Mouse (Mus musculus): ENCODE results near the gene Tmem59. TPM values are rescaled to one million over a fixed set of nuclear protein-coding genes. Genes with fewer than 3 reads are reported as not detected.

Gene Tmem59
- polyA plus RNA-seq, 1 experiment, result 337 TPM

- no peak for DNase-seq (ENCODE audit: low spot score)
Measured at GRCm38 (mm10) chr4:107240196-107240595, 62.0 kb downstream of the Tmem59 start.

GRCm38 (mm10) chr4:107243365-107244333, 65.5 kb downstream of the Tmem59 start:
- DNase-seq (ENCODE audit: low spot score), result no peak

DNA sequence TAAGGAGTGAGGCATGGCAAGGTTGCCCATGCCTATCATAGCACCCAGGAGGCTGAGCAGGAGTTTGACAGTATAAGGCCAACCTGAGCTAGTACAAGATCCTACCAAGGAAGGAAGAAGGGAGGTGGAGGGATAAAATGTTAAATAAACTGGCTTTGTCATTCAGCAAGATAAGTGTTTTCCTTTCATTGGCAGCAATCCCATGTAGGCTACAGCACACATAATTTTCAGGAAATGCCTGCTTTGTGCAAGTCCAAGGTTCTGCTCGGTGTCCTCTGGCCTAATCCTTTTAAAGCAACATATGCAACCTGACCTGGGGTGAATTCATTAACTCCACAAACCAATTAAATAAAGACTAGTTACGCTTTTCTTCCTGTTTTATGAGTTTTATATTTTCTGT, 67.2 kb downstream of the Tmem59 start:
- DNase-seq (ENCODE audit: low spot score), result no peak

DNA sequence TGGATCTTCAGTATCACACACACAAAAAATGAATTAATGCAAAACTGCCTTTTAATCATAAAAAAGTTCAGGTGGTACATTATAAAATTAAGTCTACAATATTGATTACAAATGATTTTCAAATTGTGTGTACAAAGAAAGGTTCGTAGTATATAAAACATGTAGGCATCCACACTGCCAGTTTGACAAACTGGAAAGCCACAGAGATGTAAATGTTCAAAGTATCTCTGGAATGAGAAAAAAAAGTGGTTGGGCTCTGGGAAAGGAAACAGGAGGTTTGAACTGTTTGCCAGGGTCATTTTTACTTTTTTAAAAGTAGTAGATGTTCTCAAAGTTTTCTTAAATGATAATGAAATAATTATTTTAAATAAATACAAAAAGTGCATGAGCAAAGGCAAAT, 67.8 kb downstream of the Tmem59 start:
- DNase-seq (ENCODE audit: low spot score), result no peak

- no peak for DNase-seq (ENCODE audit: low spot score)
Measured at GRCm38 (mm10) chr4:107247110-107247509, 68.9 kb downstream of the Tmem59 start.

- no peak for DNase-seq (ENCODE audit: low spot score)
Measured at GRCm38 (mm10) chr4:107248061-107248460, 69.9 kb downstream of the Tmem59 start.

GRCm38 (mm10) chr4:107249471-107249870, 71.3 kb downstream of the Tmem59 start:
- no peak for DNase-seq (ENCODE audit: low spot score)

DNA sequence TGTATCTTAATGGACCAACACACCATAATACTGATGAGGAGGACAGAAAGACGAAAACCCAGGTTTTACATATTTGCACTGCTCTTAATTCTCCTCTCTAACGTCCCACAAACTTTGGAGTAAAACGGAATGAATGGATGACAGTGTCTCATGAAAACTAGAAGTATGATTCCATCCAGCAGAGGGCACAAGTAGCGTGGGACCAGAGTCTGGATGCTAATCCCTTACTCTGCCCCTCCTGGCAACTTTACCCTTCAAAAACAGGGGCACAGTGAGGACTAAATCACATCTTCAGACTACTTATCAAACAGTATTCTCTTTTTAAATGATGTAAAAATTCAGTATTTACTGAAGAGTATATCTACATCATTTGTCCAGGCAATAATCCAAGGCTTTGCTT, 72.3 kb downstream of the Tmem59 start:
- no peak for DNase-seq (ENCODE audit: low spot score)

Other genes starting within 250 kb of the Tmem59 start
- 60.0 and 64.9 TPM in 2 replicates for gene Mrpl37, start 111.5 kb upstream of the Tmem59 start, polyA plus RNA-seq (2012; rRNA removed)
- gene Cyb5rl, start 111.4 kb upstream of the Tmem59 start, polyA plus RNA-seq (2012; rRNA removed), result 13.8 and 18.0 TPM in 2 replicates
- not detected in 2 replicates for gene Cdcp2, start 81.5 kb upstream of the Tmem59 start, polyA plus RNA-seq (2012; rRNA removed)
- 12.9 and 15.3 TPM in 2 replicates for gene Tceanc2, start 717 bp downstream of the Tmem59 start, polyA plus RNA-seq (2012; rRNA removed)
- 0.12 and 0.21 TPM in 2 replicates for gene Ldlrad1, start 30.8 kb downstream of the Tmem59 start, polyA plus RNA-seq (2012; rRNA removed)
- gene Lrrc42, start 75.1 kb downstream of the Tmem59 start, polyA plus RNA-seq (2012; rRNA removed), result 20.9 and 23.7 TPM in 2 replicates
- 22.0 and 22.7 TPM in 2 replicates for gene Hspb11, start 75.2 kb downstream of the Tmem59 start, polyA plus RNA-seq (2012; rRNA removed)
- not detected in 2 replicates for gene Dio1, start 128.8 kb downstream of the Tmem59 start, polyA plus RNA-seq (2012; rRNA removed)
- gene Yipf1, start 136.0 kb downstream of the Tmem59 start, polyA plus RNA-seq (2012; rRNA removed), result 50.4 and 60.1 TPM in 2 replicates
- 5.2 and 5.6 TPM in 2 replicates for gene Ndc1, start 189.4 kb downstream of the Tmem59 start, polyA plus RNA-seq (2012; rRNA removed)